Mouse (Mus musculus) intestine, postnatal 0 days (tissue): ENCODE data around the gene Igf2bp2. TPM values are rescaled to one million over a fixed set of nuclear protein-coding genes. Genes with fewer than 3 reads are reported as not detected.
A peak's percentile ranks its signal among the peaks of the same experiment; 100 is the strongest.

Source experiments
- ATAC-seq: fragments of 200-750 bp; cut with Nextera tagmentation; 2 replicates; pipeline ENCODE4 v1.8.0; 2017; ENCODE audit warnings: mild to moderate bottlenecking, moderate TSS enrichment, moderate library complexity
- H3K27ac ChIP-seq: fragments of 300-500 bp; sonication (generic); 2 replicates; pipeline ENCODE4 v1.5.1; 2014; ENCODE audit warnings: mild to moderate bottlenecking, low read depth, low read length, moderate library complexity
- H3K27me3 ChIP-seq: fragments of 300-500 bp; sonication (generic); replicated peaks from 2 replicates; pipeline ENCODE4 v1.6.1; 2014; ENCODE audit warnings: low read length, mixed read lengths; ENCODE audit not compliant: control insufficient read depth, insufficient read depth
- H3K36me3 ChIP-seq: fragments of 300-500 bp; sonication (generic); 2 replicates; pipeline ENCODE4 v1.6.1; 2014; ENCODE audit warnings: mild to moderate bottlenecking, moderate library complexity; ENCODE audit not compliant: control insufficient read depth, insufficient read depth
- H3K4me1 ChIP-seq: fragments of 300-500 bp; sonication (generic); replicated peaks from 2 replicates; pipeline ENCODE4 v1.6.1; 2014; ENCODE audit warnings: antibody characterized with exemption, low read length, mixed read lengths; ENCODE audit not compliant: control insufficient read depth, insufficient read depth
- H3K4me2 ChIP-seq: fragments of 300-500 bp; sonication (generic); replicated peaks from 2 replicates; pipeline ENCODE4 v1.6.1; 2014; ENCODE audit warnings: low read depth, mild to moderate bottlenecking, moderate library complexity
- H3K4me3 ChIP-seq: fragments of 300-500 bp; sonication (generic); 2 replicates; pipeline ENCODE4 v1.5.1; 2014; ENCODE audit warnings: low read depth, low read length
- H3K9ac ChIP-seq: fragments of 300-500 bp; sonication (generic); 2 replicates; pipeline ENCODE4 v1.6.1; 2014; ENCODE audit warnings: mild to moderate bottlenecking, low read depth, low read length
- H3K9me3 ChIP-seq: fragments of 300-500 bp; sonication (generic); 2 replicates; pipeline ENCODE4 v1.6.1; 2016; ENCODE audit warnings: mixed run types; ENCODE audit not compliant: control insufficient read depth
- CTCF ChIP-seq: sonication (generic); IDR thresholded peaks from 2 replicates; pipeline ENCODE4 v1.5.1; 2016; ENCODE audit warnings: low read depth, mild to moderate bottlenecking, control low read depth, antibody characterized with exemption, moderate library complexity
- WGBS: fragments of 180-500 bp; shearing (Covaris S2); extraction: QIAGEN DNeasy Blood & Tissue Kit; methylation state at CpG from one replicate; pipeline ENCODE4 v1.1.7; 2014; 5-methylcytosine and 5-hydroxymethylcytosine counted together
- polyA plus RNA-seq: library from polyadenylated mRNA; unstranded; fragments of >200 nt; fragmentation: Nextera tagmentation; extraction: Ambion mirVana; gene quantifications from 2 replicates; pipeline ENCODE4 v1.2.1, GENCODE M21; 2015

Gene Igf2bp2
- polyA plus RNA-seq, 1 experiment from 2014 or later = 38.7 TPM

DNA sequence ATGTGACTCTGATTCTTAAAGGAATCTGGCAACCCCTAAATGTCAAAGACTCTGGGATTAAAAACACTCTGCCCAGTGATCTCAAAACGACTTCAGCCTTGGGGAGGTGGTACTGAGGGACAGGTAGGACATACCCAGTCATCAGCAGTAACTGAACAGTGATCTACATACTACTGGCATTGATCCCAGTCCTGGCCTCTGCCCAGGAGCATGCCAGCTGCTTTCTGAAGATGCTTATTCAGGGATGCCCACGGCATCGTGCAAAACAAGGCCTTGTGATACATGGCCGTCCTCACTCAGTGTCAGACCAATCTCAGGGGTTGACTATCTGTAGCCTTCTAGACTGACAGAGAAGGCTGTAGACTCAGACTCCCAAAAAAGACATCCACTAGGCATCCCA is 77.7 kb downstream of the Igf2bp2 start:
- H3K4me2 ChIP-seq = no peak overlapping the region
- H3K36me3 ChIP-seq = peaks cover 43% of the 10 kb centered on the region
- H3K27ac ChIP-seq = no peak overlapping the region
- TF ChIP-seq CTCF = no peak
- no peak for ATAC-seq
- H3K9ac ChIP-seq = no peak overlapping the region
- H3K9me3 ChIP-seq = no peaks in the 10 kb centered on the region
- H3K27me3 ChIP-seq = no peaks in the 10 kb centered on the region
- WGBS = 91% methylated on average over 4 of the region's 4 CpGs
- H3K4me3 ChIP-seq = no peak overlapping the region
- H3K4me1 ChIP-seq = no peaks in the 10 kb centered on the region

DNA sequence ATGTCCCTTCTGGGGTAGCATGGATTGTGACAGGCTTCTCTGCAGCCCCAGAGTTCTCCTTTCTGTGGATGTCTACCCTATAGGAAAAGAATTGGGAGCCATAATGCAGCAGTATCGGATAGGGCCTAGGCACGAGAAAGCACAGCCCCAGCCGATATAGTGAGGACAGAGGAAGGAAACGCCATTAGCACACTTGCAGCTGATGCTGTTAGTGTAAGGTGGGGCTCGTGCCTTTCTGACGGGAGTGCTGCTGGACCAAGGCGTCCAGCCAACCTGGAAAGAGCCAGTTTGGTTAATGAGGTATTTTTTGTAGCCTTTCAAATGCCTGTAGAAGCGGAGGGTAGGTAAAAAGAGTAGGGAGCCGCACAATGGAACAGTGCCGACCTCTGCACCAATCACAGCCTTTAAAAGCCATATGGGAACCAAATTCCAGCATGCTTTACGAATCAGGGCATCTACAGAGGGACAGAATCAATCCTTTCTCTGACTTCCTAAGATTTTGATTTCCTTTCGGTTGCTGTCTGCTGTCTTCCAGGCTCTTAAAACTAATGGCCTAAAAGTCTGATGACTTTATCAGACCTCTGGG is 82.9 kb downstream of the Igf2bp2 start:
- H3K4me3 ChIP-seq = no peak overlapping the region
- no peak overlapping the region for H3K27ac ChIP-seq
- peaks cover 69% of the 10 kb centered on the region for H3K36me3 ChIP-seq
- H3K9ac ChIP-seq = no peak overlapping the region
- no peaks in the 10 kb centered on the region for H3K27me3 ChIP-seq
- H3K4me2 ChIP-seq = no peak overlapping the region
- H3K9me3 ChIP-seq = no peaks in the 10 kb centered on the region
- ATAC-seq = no peak
- no peaks in the 10 kb centered on the region for H3K4me1 ChIP-seq
- TF ChIP-seq CTCF = no peak
- whole genome bisulfite sequencing = 86% methylated on average over 12 of the region's 12 CpGs

DNA sequence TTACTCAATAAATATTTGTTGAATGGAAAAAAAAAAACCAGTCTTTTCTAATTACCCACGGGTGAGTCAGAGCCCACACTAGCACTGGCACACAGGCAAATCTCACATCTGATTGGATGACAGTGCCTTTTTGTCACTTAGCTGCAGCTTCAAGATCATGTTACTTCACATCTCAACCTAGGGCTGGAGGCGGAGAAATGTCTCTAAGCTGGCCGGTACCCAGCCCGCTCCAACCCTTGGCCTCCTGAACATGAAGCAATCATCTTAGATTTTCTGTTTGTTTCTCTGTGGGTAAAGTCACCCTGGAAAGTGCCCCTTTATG is 86.5 kb downstream of the Igf2bp2 start:
- H3K9me3 ChIP-seq = no peaks in the 10 kb centered on the region
- no peak overlapping the region for H3K4me3 ChIP-seq
- peaks cover 80% of the 10 kb centered on the region for H3K36me3 ChIP-seq
- no peak overlapping the region for H3K4me2 ChIP-seq
- H3K27me3 ChIP-seq = no peaks in the 10 kb centered on the region
- no peaks in the 10 kb centered on the region for H3K4me1 ChIP-seq
- H3K27ac ChIP-seq = no peak overlapping the region
- H3K9ac ChIP-seq = no peak overlapping the region
- no peak for TF ChIP-seq CTCF
- 46% methylated on average over 4 of the region's 4 CpGs for whole genome bisulfite sequencing
- no peak; the same call in 1 of the 2 replicates for ATAC-seq

DNA sequence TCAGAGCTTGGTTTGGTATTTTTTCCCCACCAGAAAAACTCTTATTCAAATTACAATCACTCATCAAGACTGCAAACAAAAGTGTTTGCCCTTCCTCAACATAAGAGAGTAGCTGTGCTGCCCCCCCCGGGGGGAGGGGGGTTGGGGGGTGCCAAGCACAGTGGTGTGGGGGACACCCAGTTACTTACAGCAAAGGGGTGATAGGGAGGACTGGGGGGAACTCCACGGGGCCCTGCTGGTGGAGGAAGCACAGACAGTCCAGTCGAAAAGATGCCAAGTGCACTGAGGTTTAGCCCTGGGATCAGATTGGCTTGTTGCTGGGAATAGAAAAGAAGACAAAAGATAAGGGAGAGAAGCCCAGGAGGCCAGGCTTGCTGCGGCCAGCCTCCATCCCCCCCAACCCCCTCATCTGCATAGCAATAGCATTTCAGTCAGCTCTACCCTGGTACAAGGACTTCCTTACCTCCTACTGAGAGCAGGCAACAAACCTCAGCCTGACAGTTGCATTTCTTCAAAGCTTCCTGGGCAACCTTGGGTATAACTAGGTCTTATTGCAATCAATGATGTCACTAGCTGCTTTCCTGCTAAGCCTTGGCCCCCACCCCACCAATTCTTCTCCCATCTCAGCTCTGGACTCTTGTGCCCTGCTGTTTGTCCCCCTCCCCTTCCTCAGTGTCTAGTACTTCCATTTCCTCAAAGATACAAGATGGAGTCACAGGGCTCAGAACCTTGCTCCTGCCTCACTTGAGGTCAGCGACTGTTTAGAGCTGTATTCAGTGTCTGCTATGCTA is 87.1 kb downstream of the Igf2bp2 start:
- WGBS = 51% methylated on average over 5 of the region's 5 CpGs
- H3K4me2 ChIP-seq = no peak overlapping the region
- peaks cover 74% of the 10 kb centered on the region for H3K36me3 ChIP-seq

DNA sequence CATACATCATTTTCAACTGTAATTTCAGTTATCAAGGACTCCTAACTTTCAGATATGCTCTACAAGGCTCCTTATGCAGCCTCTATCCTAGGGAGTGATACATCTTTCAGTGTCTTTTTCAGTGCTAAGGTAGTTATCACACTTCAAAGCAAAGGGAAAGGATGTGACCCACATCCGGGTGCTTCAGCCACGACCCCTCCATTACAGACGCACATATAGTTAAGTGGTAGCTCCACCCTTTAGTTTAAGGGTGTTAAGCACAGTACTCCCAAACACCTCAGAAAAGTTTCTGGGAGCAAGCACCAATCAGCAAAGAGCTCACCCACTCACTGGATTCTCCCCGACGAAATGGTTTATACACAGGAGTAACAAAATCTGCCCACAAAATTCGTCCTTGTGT is 88.0 kb downstream of the Igf2bp2 start:
- Histone ChIP-seq H3K27me3 (no peaks in the 10 kb centered on the region), H3K36me3 (peaks cover 72% of the 10 kb centered on the region), H3K4me1 (no peaks in the 10 kb centered on the region), H3K27ac (no peak overlapping the region), H3K4me2 (no peak overlapping the region), H3K9me3 (no peaks in the 10 kb centered on the region), H3K4me3 (no peak overlapping the region), H3K9ac (no peak overlapping the region)
- ATAC-seq = no peak
- 83% methylated on average over 6 of the region's 6 CpGs for WGBS
- TF ChIP-seq CTCF = no peak

More for the DNA sequence above, 87.1 kb downstream of the Igf2bp2 start:
- H3K4me1 ChIP-seq = no peaks in the 10 kb centered on the region
- no peak overlapping the region for H3K9ac ChIP-seq
- H3K27me3 ChIP-seq = no peaks in the 10 kb centered on the region
- no peak for TF ChIP-seq CTCF
- ATAC-seq = no peak
- H3K4me3 ChIP-seq = no peak overlapping the region
- no peak overlapping the region for H3K27ac ChIP-seq
- no peaks in the 10 kb centered on the region for H3K9me3 ChIP-seq

DNA sequence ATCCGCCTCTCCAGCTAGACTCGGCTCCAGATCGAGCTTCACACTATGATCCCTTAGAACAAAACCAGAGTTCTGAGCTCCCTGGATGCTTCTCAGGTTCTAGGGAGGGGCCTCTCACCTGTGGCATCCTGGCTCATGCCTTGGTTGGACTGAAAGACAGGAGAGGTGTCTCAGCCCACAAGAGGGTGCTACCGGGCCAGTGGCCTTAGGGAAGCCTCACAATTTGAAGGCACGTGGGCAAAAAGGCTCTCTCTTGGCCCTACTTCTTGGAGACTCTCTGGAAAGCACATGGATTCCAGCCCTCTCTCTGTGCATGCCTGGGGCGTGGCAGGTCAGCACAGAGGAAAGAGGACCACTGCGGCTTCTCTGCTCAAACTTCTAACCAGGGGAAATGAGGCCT is 91.7 kb downstream of the Igf2bp2 start:
- H3K4me2 ChIP-seq = no peak overlapping the region
- no peak overlapping the region for H3K4me3 ChIP-seq
- H3K9ac ChIP-seq = no peak overlapping the region
- H3K9me3 ChIP-seq = no peaks in the 10 kb centered on the region
- 79% methylated on average over 7 of the region's 7 CpGs for WGBS
- H3K4me1 ChIP-seq = no peaks in the 10 kb centered on the region
- peaks cover 75% of the 10 kb centered on the region for H3K36me3 ChIP-seq
- no peak overlapping the region for H3K27ac ChIP-seq
- no peaks in the 10 kb centered on the region for H3K27me3 ChIP-seq
- ATAC-seq = no peak
- peak; percentile 62 for TF ChIP-seq CTCF
